Mouse (Mus musculus) liver, adult 2 months (tissue): ENCODE data around the gene Stpg3.

ENCODE experiments used
- CTCF ChIP-seq: fragments of 200-500 bp; IDR thresholded peaks from 2 replicates; pipeline ENCODE4 v1.5.1; 2011; ENCODE audit warnings: low read depth, low read length, control low read depth
- POLR2A ChIP-seq: fragments of 200-500 bp; IDR thresholded peaks from 2 replicates; pipeline ENCODE4 v1.6.1; 2011; ENCODE audit warnings: low read length, control low read depth; ENCODE audit not compliant: insufficient read depth; ENCODE audit errors: extremely low read depth

DNA sequence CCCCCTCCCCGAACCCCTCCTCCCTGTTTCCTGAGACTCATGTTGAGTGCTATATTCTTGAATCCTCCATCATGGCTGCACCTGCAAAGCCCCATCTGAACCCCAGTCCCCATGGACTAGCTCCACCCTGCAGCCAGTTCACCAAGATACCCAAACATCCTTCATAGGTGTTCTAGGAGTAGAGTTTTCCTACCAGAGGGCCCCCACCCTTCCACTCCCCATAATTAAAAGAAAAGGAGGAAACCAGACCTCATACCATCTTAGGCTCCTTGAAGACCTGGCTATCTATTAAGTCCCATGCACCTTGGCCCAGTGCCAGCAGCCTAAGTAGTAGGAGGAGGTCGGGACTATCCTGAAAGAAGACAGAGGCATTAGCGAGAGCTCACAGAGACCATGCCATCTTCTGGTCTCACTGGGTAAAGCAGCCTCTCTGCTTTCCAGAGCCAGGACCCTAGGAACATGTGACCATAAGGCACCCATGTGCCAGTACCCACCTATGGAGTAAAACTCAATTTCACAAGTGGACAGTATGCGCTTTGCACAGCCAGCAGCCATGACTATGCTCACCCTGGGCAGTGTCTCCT, 10.7 kb downstream of the Stpg3 start:
- TF ChIP-seq POLR2A (no peak), CTCF (no peak)
